Mouse (Mus musculus) liver, postnatal 0 days (tissue): ENCODE results near the gene Fam117a. TPM values are rescaled to one million over a fixed set of nuclear protein-coding genes. Genes with fewer than 3 reads are reported as not detected.

ENCODE experiments used
- ATAC-seq: fragments of 200-750 bp; cut with Nextera tagmentation; 2 replicates; pipeline ENCODE4 v1.8.0; 2017; ENCODE audit warnings: mild to moderate bottlenecking, moderate library complexity
- DNase-seq: peaks from one replicate; pipeline ENCODE4 v3.0.0-alpha.2; 2016
- H3K27ac ChIP-seq: fragments of 300-500 bp; sonication (generic); 2 replicates; pipeline ENCODE4 v1.5.1; 2014; ENCODE audit warnings: antibody characterized with exemption, moderate library complexity, mild to moderate bottlenecking, low read depth
- H3K27me3 ChIP-seq: fragments of 300-500 bp; sonication (generic); 2 replicates; pipeline ENCODE4 v1.6.1; 2014; ENCODE audit warnings: low read length, control low read depth, mixed read lengths; ENCODE audit not compliant: insufficient read depth
- H3K36me3 ChIP-seq: fragments of 300-500 bp; sonication (generic); replicated peaks from 2 replicates; pipeline ENCODE4 v1.6.1; 2014; ENCODE audit warnings: mild to moderate bottlenecking, control low read depth, low read length, moderate library complexity, mixed read lengths; ENCODE audit not compliant: insufficient read depth
- H3K4me1 ChIP-seq: fragments of 300-500 bp; sonication (generic); 2 replicates; pipeline ENCODE4 v1.6.1; 2014; ENCODE audit warnings: antibody characterized with exemption, mild to moderate bottlenecking, control low read depth; ENCODE audit not compliant: insufficient read depth
- H3K4me2 ChIP-seq: fragments of 300-500 bp; sonication (generic); 2 replicates; pipeline ENCODE4 v1.6.1; 2014; ENCODE audit warnings: low read depth, mild to moderate bottlenecking, low read length, moderate library complexity, mixed read lengths
- H3K4me3 ChIP-seq: fragments of 300-500 bp; sonication (generic); 2 replicates; pipeline ENCODE4 v1.5.1; 2014; ENCODE audit warnings: low read depth, low read length
- H3K9ac ChIP-seq: fragments of 300-500 bp; sonication (generic); replicated peaks from 2 replicates; pipeline ENCODE4 v1.6.1; 2014; ENCODE audit warnings: mild to moderate bottlenecking, moderate library complexity
- H3K9me3 ChIP-seq: fragments of 300-500 bp; sonication (generic); 2 replicates; pipeline ENCODE4 v1.6.1; 2016; ENCODE audit warnings: mild to moderate bottlenecking, control low read depth, low read length, mixed read lengths
- CTCF ChIP-seq: sonication (generic); IDR thresholded peaks from 2 replicates; pipeline ENCODE4 v1.5.1; 2016; ENCODE audit warnings: antibody characterized with exemption, low read depth
- EP300 ChIP-seq: IDR thresholded peaks from 2 replicates; pipeline ENCODE4 v1.6.1; 2016; ENCODE audit warnings: antibody characterized with exemption, low read depth, mild to moderate bottlenecking
- WGBS: fragments of 180-500 bp; shearing (Covaris S2); extraction: QIAGEN DNeasy Blood & Tissue Kit; methylation state at CpG from one replicate; pipeline ENCODE4 v1.1.7; 2014; ENCODE audit not compliant: insufficient replicate concordance; 5-methylcytosine and 5-hydroxymethylcytosine counted together
- polyA plus RNA-seq: library from polyadenylated mRNA; unstranded; fragments of >200 nt; fragmentation: Nextera tagmentation; extraction: Ambion mirVana; gene quantifications from 2 replicates; pipeline ENCODE4 v1.2.1, GENCODE M21; 2015

Gene Fam117a
- polyA plus RNA-seq, 1 experiment from 2014 or later = 60.1 TPM

GRCm38 (mm10) chr11:95390420-95390819 lies 53.6 kb downstream of the Fam117a start:
- no peak for ATAC-seq
- DNase-seq = no peak
- no peaks in the 10 kb centered on the region for H3K27me3 ChIP-seq
- no peak overlapping the region for H3K4me3 ChIP-seq
- peaks cover 11% of the 10 kb centered on the region for H3K4me1 ChIP-seq
- H3K4me2 ChIP-seq = no peak overlapping the region
- WGBS = 83% methylated on average over 6 of the region's 6 CpGs
- no peak overlapping the region for H3K27ac ChIP-seq
- H3K9me3 ChIP-seq = no peaks in the 10 kb centered on the region
- no peak for TF ChIP-seq CTCF
- TF ChIP-seq EP300 = no peak
- peaks cover 40% of the 10 kb centered on the region for H3K36me3 ChIP-seq
- H3K9ac ChIP-seq = no peak overlapping the region

DNA sequence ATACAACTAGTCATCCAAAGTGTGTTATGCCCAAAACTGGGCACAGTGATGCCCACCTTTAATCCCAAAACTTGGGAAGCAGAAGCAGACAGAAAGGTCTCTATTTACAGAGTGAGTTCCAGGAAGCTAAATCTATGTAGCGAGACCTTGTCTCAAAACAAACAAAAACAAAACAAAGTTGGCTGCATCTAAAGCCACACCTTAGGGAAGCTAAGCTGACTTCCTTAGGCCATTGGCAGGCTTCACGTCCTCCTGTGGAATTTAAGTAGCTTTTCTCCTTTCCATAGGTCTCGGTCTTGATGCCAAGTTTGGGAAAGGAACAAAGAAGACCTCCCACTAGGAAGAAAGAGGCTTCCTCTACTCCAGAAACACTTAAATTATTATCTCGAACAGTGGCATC lies 54.4 kb downstream of the Fam117a start:
- H3K9ac ChIP-seq = no peak overlapping the region
- ATAC-seq (no peak), DNase-seq (no peak)
- H3K4me3 ChIP-seq = no peak overlapping the region
- H3K9me3 ChIP-seq = no peaks in the 10 kb centered on the region
- 77% methylated on average over 4 of the region's 4 CpGs for WGBS
- H3K27me3 ChIP-seq = no peaks in the 10 kb centered on the region
- H3K4me1 ChIP-seq = peaks cover 4% of the 10 kb centered on the region; the same call in 1 of the 2 replicates
- peaks cover 40% of the 10 kb centered on the region for H3K36me3 ChIP-seq
- no peak overlapping the region for H3K4me2 ChIP-seq
- no peak for TF ChIP-seq EP300
- no peak for TF ChIP-seq CTCF
- no peak overlapping the region for H3K27ac ChIP-seq

DNA sequence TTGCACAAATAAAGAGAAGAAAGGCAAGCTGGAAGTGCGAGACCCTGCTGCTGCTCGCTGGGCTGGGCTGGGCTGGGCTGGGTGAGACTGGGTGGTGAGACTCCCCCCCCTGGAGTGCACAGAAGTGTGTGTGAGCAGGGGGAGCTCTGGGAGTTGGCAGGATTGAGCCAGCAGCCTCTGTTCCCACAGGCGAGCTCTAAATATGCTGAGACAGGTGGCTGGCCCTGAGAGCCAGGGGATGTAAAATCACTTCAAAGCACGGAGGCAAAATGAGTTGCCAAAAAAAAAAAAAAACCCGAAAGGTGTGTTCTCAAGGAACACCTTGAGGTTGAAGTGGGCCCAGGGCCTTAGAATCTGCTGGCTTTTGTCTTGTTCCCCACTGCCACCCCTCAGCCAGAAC lies 54.9 kb downstream of the Fam117a start:
- H3K9ac ChIP-seq = no peak overlapping the region
- peaks cover 40% of the 10 kb centered on the region for H3K36me3 ChIP-seq
- H3K27ac ChIP-seq = no peak overlapping the region
- no peaks in the 10 kb centered on the region for H3K27me3 ChIP-seq
- no peaks in the 10 kb centered on the region; the same call in 1 of the 2 replicates for H3K4me1 ChIP-seq
- no peak overlapping the region for H3K4me2 ChIP-seq
- H3K9me3 ChIP-seq = no peaks in the 10 kb centered on the region
- TF ChIP-seq EP300 (no peak), CTCF (no peak)
- 82% methylated on average over 5 of the region's 5 CpGs for WGBS
- H3K4me3 ChIP-seq = no peak overlapping the region
- no peak for ATAC-seq
- no peak for DNase-seq

DNA sequence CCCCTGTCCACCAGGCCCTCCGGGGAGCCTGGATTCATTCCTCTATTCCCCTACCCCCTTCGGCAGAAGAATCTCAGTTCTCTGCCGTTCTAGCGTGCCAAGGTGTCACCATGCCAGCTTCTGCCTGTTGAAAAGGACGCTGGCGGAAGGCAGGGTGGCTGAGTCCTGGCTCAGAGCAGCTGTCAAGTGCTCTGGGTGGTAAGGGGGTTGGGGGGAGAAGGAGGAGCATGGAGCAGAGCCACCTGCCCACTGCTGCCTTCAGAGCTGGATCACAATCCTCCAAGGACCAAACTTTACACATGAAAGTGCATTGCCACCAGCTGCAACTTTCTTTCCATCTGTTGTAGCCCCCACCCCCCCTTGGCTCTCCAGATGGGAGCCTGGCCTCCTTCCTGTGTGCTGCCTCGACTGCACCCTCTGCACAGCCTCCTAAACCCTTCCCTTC lies 55.4 kb downstream of the Fam117a start:
- ATAC-seq (peak; percentile 32; the same call in 1 of the 2 replicates), DNase-seq (no peak)
- Histone ChIP-seq H3K9me3 (no peaks in the 10 kb centered on the region), H3K27ac (no peak overlapping the region), H3K27me3 (no peaks in the 10 kb centered on the region), H3K4me1 (no peaks in the 10 kb centered on the region; the same call in 1 of the 2 replicates), H3K9ac (no peak overlapping the region), H3K36me3 (peaks cover 40% of the 10 kb centered on the region), H3K4me2 (no peak overlapping the region), H3K4me3 (no peak overlapping the region)
- TF ChIP-seq CTCF (no peak), EP300 (no peak)
- WGBS = 71% methylated on average over 7 of the region's 7 CpGs

- Histone ChIP-seq H3K4me3 (no peak overlapping the region), H3K9me3 (no peaks in the 10 kb centered on the region), H3K4me1 (no peaks in the 10 kb centered on the region), H3K27ac (no peak overlapping the region), H3K4me2 (no peak overlapping the region), H3K9ac (no peak overlapping the region), H3K36me3 (peaks cover 34% of the 10 kb centered on the region), H3K27me3 (no peaks in the 10 kb centered on the region)
- DNase-seq = no peak
- 79% methylated on average over 11 of the region's 11 CpGs for WGBS
- ATAC-seq = no peak
- TF ChIP-seq CTCF = no peak
- no peak for TF ChIP-seq EP300
Observed at GRCm38 (mm10) chr11:95392708-95393499, 56.1 kb downstream of the Fam117a start.

- no peak overlapping the region for H3K27ac ChIP-seq
Observed at GRCm38 (mm10) chr11:95393500-95393816, 56.6 kb downstream of the Fam117a start.

More at GRCm38 (mm10) chr11:95393500-95393816, 56.6 kb downstream of the Fam117a start:
- WGBS = 46% methylated on average over 5 of the region's 5 CpGs
- no peak overlapping the region for H3K4me2 ChIP-seq
- H3K4me3 ChIP-seq = no peak overlapping the region
- no peaks in the 10 kb centered on the region for H3K9me3 ChIP-seq
- no peak overlapping the region for H3K9ac ChIP-seq
- H3K4me1 ChIP-seq = peaks cover 4% of the 10 kb centered on the region; the same call in 1 of the 2 replicates
- no peak for DNase-seq
- H3K36me3 ChIP-seq = peaks cover 29% of the 10 kb centered on the region
- TF ChIP-seq EP300 (no peak), CTCF (no peak)
- H3K27me3 ChIP-seq = no peaks in the 10 kb centered on the region
- no peak for ATAC-seq
